Mouse (Mus musculus) gastrocnemius, postnatal 4 days (tissue): ENCODE data around the gene Nid1. TPM values are rescaled to one million over a fixed set of nuclear protein-coding genes. Genes with fewer than 3 reads are reported as not detected.
A peak's percentile ranks its signal among the peaks of the same experiment; 100 is the strongest.
"Not testable (repeated sequence)": the region's sequence is repeated elsewhere in the genome, so short reads cannot be mapped to it uniquely, and the experiment has no call there.

Source experiments
- DNase-seq, 2 experiments: peaks; one replicate each; pipeline ENCODE4 v3.0.0; 2021 to 2022; ENCODE audit warnings: low spot score in 2 of 2, mixed read lengths in 2 of 2
- total RNA-seq, 2 experiments: library from RNA; stranded (reverse); gene quantifications; 2 replicates each; pipeline ENCODE4 v1.2.3; 2021

The Nid1 gene
- total RNA-seq, 2 experiments from 2014 or later: 314 to 321 TPM

- DNase-seq: peak in 1 of 2 experiments; percentile 15
Observed at GRCm38 (mm10) chr13:13538585-13539300, 101.4 kb downstream of the Nid1 start.

DNA sequence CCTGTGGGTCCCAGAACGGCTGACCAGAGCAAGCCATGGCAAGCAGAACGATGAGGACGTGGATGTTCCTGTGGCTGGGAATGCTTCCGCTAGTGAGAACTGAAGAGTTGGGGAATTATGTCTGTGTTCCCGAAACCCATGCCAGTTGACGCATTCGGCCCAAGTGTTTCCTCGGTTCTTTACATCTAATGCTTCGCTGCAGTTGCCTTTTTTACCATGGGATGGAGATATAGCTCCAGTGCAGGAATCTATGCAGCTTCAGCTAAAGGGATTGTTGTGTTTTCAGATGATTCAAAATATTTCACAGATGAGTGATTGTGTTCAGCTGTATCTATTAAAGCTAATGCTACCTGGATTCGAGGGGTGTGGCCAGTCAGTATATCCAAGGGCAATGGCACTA is 105.7 kb downstream of the Nid1 start:
- DNase-seq: not testable (repeated sequence)

DNA sequence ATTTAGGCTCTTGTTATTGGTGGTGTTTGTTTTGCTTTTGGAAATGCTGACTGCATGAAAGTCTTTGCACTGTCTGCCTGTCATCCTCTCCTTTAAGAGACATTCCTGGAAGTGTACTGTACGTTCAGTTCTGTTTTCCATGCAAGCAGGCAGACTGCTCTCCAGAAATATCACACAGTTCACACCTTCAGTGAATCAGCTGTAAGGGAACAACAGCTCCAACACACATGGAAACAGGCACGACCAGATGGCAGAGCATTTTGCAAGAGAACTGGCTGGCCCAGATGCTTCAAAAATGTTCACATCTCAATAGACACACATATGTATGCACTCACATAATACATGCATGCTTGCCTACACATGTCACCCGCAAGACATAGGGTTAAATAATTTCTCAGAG is 109.4 kb downstream of the Nid1 start:
- no peak for DNase-seq

- DNase-seq: no peak
Observed at GRCm38 (mm10) chr13:13547889-13548288, 110.5 kb downstream of the Nid1 start.

DNA sequence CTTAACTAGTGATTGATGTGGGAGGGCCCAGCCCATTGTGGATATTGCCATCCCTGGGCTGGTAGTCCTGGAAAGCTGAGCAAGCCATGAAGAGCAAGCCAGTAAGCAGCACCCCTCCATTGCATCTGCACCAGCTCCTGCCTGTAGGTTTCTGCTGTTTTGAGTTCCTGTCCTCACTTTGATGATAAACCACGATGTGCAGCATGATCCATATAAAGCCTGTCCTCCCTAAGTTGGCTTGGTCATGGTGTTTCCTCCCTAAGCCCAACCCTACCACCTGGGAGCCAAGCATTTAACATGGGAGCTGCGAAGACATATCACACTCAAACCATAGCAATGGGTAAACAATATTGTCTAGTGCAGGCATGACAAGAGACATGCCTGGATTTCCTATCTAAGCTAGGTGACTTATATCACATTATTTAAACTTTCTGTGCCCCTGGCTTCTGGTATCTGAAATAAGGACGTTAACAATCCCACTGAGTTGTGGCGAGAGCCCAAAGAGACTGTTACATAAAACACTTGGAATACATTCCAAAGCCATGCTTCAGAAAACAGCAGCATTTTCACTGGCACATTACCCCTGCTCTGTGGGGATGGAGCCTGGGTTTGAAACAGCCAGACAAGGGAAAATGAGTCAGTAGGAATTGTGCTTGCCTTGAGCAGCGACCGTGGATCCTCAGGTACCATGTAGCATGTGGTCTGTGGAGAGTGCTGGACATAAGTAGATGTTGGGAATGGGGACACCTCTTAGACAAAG is 111.3 kb downstream of the Nid1 start:
- no peak for DNase-seq

DNA sequence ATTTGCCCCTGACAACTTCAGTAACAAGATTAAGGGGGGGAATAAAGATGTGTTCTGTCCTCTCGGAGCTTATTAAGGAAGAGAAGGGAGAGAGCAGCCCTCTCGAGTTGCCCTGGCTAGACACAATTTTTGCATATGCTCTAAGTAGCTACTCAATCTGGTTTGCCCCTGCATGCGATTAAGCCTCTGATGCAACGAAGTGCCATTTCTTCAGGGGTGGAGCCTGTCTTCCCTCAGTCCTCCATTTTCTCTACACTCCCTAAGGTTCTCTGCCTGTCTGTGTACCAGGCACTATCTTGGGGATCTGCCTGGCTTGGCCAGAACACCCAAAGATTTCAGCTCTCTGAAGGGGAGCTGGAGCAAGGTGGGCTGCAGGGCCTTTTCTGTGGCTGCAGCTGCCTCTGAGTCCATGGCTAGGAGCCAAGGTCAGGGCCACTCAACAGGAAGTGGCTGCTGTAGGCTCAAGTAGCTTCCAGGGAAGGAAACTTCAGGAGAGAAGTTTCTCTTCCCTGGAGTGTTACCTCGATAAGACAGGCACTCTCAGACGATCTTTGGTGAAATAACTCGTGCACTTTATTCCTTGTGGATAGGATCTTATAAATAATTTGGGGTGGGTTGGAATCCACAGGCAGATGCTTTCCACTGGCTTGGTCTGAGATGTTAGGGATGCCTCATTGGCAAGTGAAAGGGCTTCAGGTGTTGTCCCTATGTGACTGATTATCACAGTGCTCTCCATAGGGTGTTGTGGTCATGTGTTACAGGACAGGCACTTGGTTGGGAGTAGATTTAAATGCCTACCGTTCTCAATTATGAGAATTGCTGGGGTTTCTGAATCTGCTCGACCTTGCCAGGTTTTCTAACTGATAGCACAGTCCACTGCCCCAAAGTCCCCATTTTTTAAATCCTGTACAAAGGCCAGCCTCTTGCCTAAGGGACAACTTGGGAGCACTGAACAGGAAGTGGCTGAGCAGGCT is 112.6 kb downstream of the Nid1 start:
- DNase-seq: no peak

DNA sequence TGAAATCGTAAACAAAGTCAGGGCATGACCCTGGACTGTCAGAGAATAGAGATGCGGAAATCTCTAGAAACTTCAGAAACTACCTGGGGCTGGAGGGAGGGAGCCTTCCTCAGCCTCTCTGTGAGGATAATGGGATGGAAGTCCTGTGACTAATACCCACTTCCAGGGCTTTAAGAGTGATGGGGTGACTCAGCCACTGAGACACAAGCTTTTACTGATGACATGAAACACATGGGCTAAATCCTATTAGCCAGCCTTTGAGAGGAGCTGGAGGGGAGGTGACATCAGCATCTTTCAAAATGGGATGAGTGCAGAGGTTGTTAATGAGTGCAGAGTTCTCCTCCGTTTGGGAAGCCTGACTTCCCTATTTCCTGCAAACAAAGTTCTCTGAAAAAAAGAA is 114.7 kb downstream of the Nid1 start:
- no peak for DNase-seq

DNA sequence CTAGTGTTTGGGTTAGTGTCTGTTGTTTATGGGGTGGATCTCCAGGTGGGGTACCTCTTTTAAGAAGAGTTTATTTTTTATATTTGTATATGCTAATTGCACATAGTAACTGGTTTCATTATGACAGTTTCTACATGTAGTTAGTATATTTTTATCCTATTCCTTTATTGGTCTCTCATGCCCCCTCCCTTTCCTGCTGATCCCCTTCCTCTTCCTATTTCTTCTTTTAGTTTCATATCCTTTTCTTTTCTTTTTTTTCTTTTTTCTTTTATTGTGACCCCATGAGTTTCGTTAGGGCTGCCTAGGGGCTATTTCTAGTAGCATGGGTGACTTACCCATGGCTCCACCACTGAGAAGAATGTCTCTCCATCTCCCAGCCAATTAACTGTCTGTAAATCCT is 116.3 kb downstream of the Nid1 start:
- DNase-seq: no peak

DNA sequence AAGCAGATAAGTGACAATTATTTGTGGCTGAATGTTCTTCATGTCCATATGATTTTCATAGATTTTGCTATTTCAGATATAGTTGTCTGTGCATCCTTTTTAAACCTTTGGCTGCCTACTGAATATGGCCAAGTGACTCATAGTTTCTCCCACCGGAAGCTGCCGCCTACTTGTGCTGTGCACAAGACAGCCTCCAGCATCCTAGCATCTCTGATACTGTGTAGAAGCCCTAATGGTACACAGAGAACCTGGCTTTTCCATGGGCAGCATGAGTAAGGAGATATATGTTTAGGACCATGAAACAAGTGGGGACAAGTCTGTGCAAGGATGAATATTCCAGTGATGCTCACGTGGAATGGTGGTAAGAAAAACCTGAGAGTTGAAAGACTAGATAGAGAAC is 117.8 kb downstream of the Nid1 start:
- DNase-seq: no peak

- no peak for DNase-seq
Observed at GRCm38 (mm10) chr13:13557001-13557743, 119.8 kb downstream of the Nid1 start.

- DNase-seq: no peak
Observed at GRCm38 (mm10) chr13:13558251-13558650, 120.9 kb downstream of the Nid1 start.

DNA sequence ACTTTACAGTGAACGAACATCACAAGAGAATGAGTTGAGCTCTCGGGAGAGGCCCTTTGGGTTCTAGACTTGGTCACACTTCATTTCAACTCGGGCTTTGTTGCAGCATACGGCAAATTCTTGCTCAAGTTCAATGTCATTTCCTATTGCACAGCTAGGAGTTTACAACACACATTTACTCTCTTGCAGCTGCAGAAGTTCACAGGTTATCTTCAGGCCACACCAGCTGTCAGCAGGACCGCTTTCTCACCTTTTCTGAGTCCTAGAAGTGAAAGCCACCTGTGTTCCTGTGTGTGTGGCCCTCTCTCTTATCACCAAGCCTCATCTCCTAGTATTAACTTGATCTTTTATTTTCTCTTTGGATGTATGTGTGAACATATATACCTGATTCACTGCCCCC is 121.5 kb downstream of the Nid1 start:
- no peak for DNase-seq

Other genes with a start within 250 kb of the Nid1 start
- gene Gpr137b, start 43.5 kb upstream of the Nid1 start, total RNA-seq: 10 to 100 TPM; 11.0 to 12.9 TPM
- gene Lyst, start 152.8 kb downstream of the Nid1 start, total RNA-seq: 10 to 100 TPM; 13.7 to 16.4 TPM